Mouse (Mus musculus): ENCODE results near the gene Scn8a.

Gene Scn8a

DNA sequence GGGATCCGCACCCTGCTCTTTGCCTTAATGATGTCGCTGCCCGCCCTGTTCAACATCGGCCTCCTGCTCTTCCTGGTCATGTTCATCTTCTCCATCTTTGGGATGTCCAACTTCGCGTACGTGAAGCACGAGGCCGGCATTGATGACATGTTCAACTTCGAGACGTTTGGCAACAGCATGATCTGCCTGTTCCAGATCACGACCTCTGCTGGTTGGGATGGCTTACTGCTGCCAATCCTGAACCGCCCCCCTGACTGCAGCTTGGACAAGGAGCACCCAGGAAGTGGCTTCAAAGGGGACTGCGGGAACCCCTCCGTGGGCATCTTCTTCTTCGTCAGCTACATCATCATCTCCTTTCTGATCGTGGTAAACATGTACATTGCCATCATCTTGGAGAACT, 170.0 kb downstream of the Scn8a start:
- peak; percentile 59 for DNase-seq (ENCODE audit: low spot score)

DNA sequence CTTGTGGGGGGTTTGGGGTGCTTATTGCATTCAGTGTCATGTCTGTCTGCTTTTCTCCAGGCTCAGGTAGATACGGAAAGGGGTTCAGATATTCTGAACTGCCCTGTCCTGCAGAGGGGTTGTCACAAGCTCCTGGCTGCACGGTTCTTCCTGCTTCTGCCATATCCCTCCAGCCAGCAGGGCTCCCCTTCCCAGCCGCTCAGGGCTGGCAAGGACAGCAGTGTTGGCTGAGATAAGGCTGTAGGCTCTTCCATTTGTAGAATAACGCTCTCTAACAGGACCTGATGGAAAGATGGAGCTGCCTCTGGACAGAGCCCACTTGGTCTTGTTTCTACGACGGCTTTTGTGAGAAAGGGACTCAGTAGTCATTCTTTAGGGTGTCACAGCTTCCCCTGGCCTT, 172.3 kb downstream of the Scn8a start:
- no peak for DNase-seq (ENCODE audit: low spot score)

DNA sequence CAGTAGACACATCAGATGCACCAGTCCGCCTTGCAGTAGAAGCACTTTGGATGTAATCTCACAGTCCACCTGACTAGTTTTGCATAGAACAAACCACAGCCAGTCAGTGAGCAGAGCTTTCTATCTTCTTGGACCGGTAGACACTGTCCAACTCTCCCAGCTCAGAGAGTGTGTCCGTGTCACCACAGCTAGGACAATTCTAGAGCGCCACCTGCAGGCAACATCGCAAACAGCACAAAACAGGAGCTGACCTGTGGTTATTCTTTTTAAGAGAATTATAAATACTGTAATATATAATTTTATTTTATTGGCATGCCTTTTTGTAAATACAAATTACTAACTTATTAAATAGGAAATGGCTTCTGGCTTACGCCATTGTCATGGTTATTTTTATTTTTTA, 173.0 kb downstream of the Scn8a start:
- DNase-seq (ENCODE audit: low spot score): peak; percentile 88

DNA sequence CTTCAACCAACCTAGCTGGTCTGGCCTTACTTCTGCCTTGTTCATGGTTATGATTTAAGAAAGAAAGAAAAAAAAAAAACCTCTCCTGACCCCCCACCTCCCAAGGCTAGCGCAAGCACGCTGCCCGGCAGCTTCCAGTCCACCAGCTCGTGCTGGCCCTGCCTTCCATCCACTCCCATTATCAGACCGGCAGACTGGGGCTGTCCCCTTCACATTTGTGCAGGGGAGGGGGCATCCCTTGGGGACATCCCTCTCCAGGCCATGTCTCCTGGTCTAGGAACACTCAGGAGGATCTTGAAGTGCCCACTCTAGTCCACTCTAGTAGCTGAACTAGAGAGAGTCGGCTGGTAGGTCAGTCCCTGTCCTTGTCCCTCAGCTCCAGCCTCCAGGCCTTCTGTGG, 174.9 kb downstream of the Scn8a start:
- DNase-seq (ENCODE audit: low spot score): no peak

DNA sequence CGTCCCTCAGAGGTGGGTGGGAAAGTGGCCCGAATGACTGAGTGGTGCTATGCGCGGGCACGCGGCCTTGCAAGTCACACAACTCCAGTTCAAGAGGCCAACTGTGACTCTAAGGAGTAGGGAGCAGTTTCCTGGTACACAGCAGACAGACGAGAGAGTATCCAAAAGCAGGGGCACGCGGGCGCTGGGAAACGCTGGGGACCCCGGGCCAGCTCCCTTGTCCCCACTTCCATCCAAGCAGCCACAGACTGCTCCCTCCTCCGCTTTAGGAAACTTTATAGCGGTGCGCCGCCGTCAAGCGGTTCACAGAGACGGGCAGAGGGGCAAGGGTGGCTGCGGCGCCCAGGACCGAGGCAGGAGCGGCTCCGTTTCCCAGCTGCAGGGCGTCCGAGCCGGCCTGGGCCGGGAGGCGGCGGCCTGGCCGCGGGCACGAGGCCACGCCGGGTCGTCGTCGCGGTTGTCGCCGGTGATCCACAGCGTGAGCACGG, 176.4 kb downstream of the Scn8a start:
- no peak for DNase-seq (ENCODE audit: low spot score)

DNA sequence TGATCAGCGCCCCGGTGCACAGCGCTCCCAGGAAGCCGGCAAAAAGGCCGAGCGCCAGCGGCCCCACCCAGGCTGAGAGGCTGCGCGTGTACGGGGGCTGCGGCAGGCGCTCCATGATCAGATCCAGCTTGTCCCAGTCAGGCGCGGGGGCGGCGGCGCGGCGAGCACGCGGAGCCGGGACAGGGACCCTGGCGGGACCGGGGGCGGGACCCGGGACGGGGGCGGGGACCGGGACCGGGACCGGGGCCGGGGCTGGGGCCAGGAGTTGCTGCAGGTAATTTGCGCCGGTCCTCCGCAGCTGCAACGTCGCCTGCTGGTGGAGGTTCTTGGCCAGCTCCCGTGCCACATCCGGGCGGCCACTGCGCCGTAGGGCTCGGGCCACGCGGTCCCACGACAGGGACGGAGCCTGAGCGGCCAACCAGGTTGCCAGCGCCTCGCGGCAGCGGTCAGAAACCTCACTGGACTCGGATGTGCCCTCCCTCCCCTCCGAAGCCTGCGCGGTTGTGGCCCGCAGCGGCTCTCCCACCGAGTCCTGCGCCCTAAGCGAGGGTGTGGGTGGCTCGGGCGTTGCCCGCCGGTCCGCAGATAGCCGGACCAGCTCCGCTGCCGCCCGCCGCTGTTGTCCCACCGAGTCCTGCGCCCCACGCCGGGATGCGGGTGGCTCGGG, 177.0 kb downstream of the Scn8a start:
- peak; percentile 70 for DNase-seq (ENCODE audit: low spot score)

DNA sequence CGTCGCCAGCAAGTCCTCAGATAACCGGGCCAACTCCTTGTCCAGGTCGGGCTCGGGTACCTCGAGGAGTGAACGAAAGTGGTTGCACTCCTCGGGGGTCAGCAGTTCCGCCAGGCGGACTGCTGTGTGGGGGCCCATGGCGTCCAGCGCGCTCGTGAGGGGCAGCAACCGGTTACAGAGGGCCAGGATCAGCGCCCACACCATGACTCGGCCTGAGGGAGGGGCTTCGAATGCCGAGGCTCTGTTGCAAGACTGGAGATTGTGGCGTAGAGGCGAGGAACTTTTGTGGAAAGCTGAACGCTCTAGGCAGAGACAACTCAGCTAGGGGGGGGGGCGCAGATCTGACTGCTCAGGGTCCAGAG, 177.5 kb downstream of the Scn8a start, which contains the start of gene Gm47841:
Gene Gm47841, minus strand, starts transcription at position 204 of the 362 bp plus-strand sequence.
- peak; percentile 70 for DNase-seq (ENCODE audit: low spot score)

DNA sequence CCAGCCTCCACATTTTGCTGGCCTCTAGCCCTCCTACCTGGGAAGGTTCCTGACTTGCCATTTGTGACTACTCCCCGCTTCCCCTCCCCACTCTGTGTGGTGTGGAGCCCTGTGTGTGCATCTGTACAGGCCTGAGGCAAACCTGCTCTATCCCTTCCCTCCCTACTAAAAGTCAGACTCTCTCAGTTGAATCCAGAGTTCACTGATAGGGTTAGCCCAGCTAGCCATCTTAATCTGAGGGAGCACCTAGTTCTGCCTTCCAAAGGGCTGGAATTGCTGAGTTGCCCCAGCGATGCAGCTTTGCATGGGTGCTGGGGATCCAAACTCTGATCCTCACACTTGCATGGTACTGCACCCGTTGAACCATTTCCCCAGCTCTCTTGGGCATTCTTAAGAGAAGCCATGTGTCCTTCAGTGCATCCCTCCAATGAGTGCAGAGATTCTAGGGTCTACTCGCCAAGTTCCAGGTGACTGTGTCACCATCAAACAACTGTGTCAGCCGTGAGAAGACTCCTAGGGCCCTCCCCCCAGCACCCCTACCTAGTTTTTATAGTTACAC, 178.8 kb downstream of the Scn8a start:
- no peak for DNase-seq (ENCODE audit: low spot score)

DNA sequence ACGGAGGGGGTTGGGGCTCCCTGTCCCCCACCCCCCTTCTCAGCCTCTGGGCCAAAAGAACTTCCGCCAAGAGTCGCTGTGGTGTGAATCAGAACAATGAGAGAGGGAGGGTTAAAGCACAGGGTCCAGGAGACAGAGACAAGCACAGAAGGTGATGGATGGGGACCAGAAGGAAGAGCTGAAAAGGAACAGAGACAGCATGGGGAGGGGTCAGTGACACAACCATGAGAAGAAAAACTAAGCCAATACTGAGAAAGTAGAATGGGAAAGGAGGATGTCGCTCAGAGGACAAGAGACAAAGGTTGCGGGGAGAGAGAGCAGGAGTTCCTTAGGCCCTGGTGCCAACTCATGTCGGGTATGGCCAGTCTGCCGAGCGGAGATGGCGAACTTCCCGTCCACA, 182.2 kb downstream of the Scn8a start:
- DNase-seq (ENCODE audit: low spot score): peak; percentile 69

DNA sequence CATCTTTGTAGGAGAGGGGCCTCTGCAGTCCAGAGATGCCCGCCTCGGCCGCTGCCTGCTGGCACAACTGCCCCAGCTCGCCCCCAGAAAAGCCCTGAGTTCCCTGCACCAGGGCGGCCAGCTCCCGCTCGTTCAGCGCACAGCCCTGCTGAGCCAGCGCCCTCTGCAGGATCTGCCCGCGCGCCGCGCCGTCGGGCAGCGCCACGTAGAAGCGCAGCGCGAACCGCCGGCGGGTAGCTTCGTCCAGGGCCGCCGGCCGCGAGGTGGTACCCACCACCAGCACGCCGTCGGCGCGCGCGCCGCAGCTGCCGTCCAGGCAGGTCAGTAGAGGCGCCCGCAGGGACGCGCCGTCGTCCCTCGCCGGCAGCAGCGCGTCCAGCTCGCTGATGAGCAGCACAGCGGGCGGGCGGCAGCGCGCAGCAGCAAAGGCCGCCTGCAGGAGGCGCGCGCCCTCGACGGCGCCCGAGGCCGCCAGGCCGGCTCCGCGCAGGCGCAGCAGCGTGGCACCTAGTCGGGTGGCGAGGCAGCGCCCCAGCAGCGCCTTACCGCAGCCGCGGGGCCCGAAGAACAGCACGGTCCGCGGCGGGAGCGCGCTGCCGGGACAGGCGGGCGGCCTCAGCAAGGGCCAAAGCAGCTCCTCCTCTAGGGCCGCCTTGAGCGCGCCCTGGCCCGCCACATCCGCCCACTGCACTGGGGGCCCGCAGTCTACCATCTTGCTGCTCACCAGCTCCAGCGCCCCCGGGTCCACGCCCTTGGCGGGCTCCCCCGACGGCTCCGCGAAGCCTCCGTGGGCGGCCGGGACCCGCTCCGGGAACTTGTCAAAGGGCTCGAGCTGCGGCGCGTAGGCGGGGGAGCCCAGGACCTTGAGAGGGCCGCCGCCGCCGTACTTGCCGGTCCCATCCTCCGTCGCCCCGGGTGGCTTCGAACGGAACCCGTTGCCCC, 183.2 kb downstream of the Scn8a start:
- peak; percentile 64 for DNase-seq (ENCODE audit: low spot score)

DNA sequence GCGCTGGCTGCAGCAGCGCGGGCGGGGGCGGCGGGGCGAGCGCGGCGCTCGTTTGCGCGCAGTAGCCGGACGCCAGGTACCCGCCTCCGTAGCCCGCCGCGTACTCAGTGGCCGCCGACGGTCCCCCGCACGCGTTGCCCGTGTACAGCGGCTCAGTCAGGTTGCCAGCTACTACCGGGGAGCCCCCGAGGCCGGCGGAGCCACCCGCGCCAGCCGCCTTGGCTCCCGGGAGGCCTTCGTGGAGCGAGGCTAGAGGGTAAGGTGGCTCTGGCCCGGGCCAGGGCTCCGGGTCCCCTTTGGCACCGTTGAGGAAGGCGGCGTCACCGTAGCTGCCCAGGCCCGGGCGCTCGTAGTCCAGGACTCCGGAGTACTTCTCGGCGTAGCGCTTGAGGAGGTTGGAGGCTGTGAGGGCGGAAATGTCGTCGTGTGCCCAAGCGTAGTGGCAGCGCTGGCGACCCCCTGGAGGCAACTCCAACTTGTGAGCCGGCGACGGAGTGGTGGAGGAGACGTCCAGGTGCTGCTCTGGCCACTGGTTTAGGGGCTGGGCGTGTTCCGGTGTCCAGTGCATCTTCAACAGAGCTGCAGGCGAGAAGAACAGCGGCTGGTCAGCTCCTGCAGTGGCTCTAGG, 184.3 kb downstream of the Scn8a start:
- DNase-seq (ENCODE audit: low spot score): peak; percentile 63

DNA sequence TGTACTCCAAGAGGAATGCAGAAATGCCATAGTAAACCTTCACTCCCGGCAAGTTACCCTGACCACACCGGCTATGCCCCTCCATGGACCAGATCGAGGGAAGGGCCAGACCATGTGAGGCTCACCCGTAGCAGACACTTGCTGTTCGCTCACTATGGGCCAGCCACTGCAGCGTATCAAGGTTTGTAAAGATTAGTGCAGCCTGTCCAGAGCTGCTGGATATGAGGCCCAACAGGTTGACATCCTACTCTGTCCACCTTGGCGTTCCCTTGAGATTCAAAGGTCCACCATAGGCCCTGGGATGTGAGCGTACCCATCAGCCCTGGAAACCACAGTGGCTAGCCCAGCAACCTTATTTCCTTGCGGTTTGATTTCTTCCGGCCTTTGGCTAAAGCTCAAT, 184.9 kb downstream of the Scn8a start:
- DNase-seq (ENCODE audit: low spot score): no peak

DNA sequence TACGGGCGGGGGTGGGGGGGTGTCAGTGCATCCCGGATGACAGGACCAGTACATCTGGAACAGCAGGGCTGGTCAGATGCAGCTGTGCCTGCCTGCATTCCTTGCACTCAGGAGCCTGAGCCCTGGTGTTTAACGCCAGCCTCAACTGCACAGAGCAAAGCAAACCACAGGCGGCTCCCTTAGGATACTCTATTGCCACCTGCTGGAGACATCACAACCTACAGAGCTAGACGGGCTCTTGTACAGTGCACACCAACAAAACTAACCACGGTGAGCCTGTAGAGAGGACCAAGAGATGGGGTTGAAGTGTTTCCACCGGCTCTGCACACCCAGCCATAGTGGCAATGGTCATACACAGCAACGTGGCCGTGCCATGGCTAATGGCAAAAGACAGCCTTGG, 186.6 kb downstream of the Scn8a start:
- DNase-seq (ENCODE audit: low spot score): peak; percentile 85

DNA sequence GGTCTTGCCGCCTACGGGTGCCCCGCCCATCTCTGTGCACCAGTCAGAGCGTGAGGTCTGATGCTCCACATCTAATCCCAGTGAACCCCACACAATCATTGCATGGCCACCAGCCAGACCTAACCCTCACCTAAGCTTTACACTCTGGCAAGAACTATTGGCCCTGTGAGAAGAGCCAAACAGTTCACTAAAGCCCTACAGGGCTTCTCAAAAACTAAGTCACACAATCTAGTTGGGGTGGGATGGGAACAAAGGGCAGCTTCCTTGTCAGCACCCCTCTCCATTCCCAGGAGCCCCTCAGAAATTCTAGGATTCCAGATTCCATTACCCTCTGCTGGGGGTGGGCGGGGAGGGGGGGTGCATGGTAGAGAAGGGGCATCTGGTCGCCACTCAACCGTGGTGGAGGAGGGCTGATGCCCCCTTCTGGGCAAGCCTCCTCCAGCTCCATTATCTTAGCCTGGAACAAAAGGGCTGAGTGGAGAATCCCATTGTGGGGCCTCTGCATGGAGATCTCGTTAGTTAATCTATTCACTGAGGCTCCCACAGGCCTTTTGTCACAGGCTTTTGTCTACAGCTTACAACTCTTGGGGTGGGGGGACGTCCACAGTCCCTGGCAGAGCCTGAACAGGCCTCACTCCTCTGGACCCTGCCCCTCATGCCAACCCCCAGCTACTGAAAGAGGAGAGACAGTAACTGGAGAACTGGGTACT, 190.1 kb downstream of the Scn8a start:
- DNase-seq (ENCODE audit: low spot score): peak; percentile 43

DNA sequence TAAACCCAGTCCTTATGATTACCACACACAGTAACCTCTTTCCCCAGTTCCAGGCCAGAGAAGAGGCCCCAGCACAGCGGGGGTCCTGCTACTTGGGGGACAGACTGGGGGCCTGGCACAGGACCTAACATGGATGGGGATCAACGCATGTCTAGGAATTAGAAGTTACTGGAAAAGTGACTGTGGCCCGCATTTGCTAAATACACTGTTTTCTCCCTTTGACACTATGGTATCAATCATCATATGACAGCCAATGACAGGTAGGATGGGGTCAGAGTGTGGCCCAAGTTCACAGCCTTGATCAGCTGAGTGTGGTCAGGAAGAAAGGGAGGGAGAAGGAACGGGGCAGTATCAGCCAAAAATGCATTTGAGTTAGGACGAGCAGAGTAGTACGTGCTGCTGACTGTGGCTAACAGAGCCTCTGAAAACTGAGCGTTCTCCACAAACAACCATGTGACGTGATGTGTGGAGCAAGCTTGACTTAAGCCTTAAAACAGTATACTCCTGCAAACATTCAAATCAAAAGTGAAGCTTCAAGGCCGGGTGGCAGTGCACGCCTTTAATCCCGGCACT, 190.7 kb downstream of the Scn8a start:
- DNase-seq (ENCODE audit: low spot score): no peak

DNA sequence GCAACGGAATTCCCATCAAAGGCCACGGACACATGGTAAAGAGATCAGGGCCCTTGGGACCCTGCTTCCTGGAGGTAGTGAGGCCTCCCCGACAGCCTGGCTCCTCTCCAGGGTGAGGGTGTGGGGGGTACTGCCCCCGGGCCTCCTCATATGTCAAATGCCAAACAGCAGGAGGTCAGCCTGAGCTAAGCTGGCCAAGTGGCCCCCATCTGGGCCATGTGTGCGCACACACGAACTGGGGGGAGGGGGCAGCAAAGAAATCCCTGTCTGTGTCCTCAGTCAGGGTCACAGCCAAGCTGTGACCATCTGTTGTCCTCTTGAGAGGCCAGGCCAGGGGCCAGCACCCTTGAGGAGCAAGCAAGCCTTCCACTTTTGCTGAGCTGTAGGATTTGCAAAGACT, 195.4 kb downstream of the Scn8a start:
- DNase-seq (ENCODE audit: low spot score): peak; percentile 60

DNA sequence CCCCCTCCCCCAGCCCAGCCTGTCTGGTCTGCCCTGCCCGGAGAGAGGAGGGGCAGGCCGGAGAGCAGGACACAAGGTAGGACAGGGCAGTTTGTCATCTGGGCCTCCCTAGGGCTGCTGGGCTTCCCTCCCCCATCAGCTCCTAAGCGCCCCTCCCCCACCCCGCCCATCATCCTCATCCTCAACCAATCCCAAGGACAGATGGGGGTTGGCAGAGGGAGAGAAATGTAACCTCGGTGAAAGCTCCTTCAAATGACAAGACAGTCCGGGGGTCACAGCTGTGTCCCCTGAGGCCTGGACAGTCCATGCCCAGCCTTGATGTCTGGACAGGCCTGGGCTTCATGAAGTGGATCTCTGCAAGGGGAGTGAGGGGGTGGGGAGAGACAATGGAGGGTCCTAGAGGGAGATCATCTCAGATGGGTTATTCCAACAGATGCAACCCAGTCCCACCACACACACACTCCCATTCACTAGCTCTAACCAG, 196.7 kb downstream of the Scn8a start:
- DNase-seq (ENCODE audit: low spot score): peak; percentile 76

DNA sequence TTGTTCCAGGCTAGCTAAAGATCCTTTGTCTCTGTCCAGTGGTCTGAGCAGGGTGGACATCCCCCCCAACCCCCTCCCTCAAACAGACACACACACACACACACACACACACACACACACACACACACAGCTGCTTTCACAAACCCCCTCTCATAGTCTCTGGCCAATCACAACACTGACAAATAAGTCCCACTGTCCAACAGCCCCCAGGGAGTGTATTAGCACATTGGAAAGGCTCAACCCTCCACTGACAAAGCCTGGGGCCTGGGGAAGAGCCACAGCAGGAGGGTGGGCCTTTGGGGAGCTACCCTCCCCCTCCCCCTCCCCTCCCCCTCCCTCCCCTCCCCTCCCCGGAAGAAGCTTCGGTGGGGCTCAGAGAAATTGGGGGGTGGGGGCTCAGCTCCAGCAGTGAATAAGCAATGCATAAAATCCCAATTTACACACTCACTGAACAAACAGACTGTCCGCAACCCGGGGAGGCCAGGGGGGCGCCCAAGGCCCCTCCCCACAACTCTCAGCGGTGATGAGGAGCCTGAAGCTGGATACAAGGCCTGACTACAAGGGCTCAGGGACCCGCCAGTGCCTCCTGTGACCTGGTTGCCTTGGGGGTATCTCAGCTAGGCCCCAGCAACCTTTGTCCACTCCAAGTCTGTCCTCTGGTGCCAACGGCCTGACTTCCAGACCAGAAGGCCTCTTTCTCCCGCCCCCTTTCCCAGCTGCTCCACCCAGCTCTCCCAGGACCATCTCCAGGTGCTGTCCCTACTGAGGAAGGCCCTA, 197.4 kb downstream of the Scn8a start:
- DNase-seq (ENCODE audit: low spot score): peak; percentile 59

DNA sequence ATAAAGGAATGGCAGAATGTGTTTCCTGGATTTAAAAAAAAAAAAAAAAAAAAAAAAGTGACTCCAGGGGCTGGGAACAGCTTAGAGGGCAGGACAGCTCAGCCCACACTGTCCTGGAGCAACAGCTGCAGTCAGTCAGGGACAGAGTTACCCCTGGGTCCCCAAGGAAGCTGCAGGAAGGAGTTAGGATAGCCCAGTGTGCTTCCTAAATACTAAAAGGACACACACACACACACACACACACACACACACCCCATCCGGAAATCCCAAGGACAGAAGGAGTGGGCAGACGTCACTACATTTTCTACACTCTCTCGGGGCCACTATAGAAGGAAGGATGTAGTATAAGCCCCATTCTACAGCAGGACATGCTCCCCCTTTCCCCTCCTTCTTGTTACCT, 198.4 kb downstream of the Scn8a start:
- no peak for DNase-seq (ENCODE audit: low spot score)

DNA sequence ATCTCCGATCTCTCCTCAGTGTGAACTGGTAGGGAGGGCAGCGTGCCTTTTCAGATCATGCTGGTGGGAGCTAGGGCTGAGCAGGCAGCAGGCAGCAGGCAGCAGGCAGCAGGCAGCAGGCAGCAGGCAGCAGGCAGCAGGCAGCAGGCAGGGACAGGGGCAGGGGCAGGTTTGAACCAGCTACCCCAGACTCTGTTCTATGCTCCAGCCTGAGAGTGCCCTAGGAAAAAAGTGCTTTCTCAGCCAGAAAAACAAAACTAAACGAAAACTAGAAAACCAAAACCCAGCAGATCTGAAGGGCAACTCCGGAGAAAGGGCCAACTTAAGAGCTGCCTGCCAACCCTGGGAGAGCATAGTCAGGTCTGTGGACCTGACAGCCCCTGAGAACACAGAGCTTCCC, 199.0 kb downstream of the Scn8a start:
- no peak for DNase-seq (ENCODE audit: low spot score)
